Mouse (Mus musculus) testis, adult 2 months (tissue): ENCODE data around the gene Dhtkd1. TPM values are rescaled to one million over a fixed set of nuclear protein-coding genes. Genes with fewer than 3 reads are reported as not detected.

Source experiments
- H3K27ac ChIP-seq: fragments of 200-500 bp; 2 replicates; pipeline ENCODE4 v1.5.1; 2012; ENCODE audit warnings: low read depth, low read length; ENCODE audit not compliant: control insufficient read depth, insufficient read depth
- H3K27me3 ChIP-seq: fragments of 200-500 bp; 2 replicates; pipeline ENCODE4 v1.6.1; 2012; ENCODE audit warnings: mild to moderate bottlenecking, low read length, moderate library complexity; ENCODE audit not compliant: control insufficient read depth, insufficient read depth
- H3K36me3 ChIP-seq: fragments of 200-500 bp; 2 replicates; pipeline ENCODE4 v1.6.1; 2012; ENCODE audit warnings: mild to moderate bottlenecking, low read length; ENCODE audit not compliant: control insufficient read depth, insufficient read depth
- H3K4me1 ChIP-seq: fragments of 200-500 bp; 2 replicates; pipeline ENCODE4 v1.6.1; 2012; ENCODE audit warnings: low read length; ENCODE audit not compliant: control insufficient read depth, insufficient read depth
- H3K4me3 ChIP-seq: fragments of 200-500 bp; 2 replicates; pipeline ENCODE4 v1.5.1; 2012; ENCODE audit warnings: low read depth, mild to moderate bottlenecking, low read length, moderate library complexity, mixed read lengths; ENCODE audit not compliant: control insufficient read depth
- CTCF ChIP-seq: fragments of 200-500 bp; IDR thresholded peaks from 2 replicates; pipeline ENCODE4 v1.5.1; 2012; ENCODE audit warnings: low read depth, mild to moderate bottlenecking, inconsistent platforms, low read length, moderate library complexity; ENCODE audit not compliant: control insufficient read depth, insufficient read depth, insufficient replicate concordance
- POLR2A ChIP-seq: fragments of 200-500 bp; IDR thresholded peaks from 2 replicates; pipeline ENCODE4 v1.6.1; 2012; ENCODE audit warnings: low read depth, mild to moderate bottlenecking, inconsistent platforms, low read length, moderate library complexity; ENCODE audit not compliant: control insufficient read depth
- polyA plus RNA-seq: library from polyadenylated mRNA; depleted of rRNA; stranded (reverse); fragments of >200 nt; gene quantifications from 2 replicates; pipeline ENCODE4 v1.2.3, GENCODE M21; 2012

The Dhtkd1 gene
- polyA plus RNA-seq, 1 experiment = 2.6 TPM

GRCm38 (mm10) chr2:5931938-5932337, 10.7 kb downstream of the Dhtkd1 start:
- H3K27ac ChIP-seq = no peak overlapping the region
- H3K27me3 ChIP-seq = no peaks in the 10 kb centered on the region
- no peak overlapping the region for H3K4me3 ChIP-seq
- no peaks in the 10 kb centered on the region for H3K4me1 ChIP-seq
- TF ChIP-seq POLR2A (no peak), CTCF (no peak)
- H3K36me3 ChIP-seq = no peaks in the 10 kb centered on the region

- no peak for TF ChIP-seq POLR2A
- TF ChIP-seq CTCF = no peak
- Histone ChIP-seq H3K36me3 (no peaks in the 10 kb centered on the region), H3K4me1 (no peaks in the 10 kb centered on the region), H3K4me3 (no peak overlapping the region), H3K27me3 (no peaks in the 10 kb centered on the region), H3K27ac (no peak overlapping the region)
Observed at GRCm38 (mm10) chr2:5930291-5931054, 12.1 kb downstream of the Dhtkd1 start.

DNA sequence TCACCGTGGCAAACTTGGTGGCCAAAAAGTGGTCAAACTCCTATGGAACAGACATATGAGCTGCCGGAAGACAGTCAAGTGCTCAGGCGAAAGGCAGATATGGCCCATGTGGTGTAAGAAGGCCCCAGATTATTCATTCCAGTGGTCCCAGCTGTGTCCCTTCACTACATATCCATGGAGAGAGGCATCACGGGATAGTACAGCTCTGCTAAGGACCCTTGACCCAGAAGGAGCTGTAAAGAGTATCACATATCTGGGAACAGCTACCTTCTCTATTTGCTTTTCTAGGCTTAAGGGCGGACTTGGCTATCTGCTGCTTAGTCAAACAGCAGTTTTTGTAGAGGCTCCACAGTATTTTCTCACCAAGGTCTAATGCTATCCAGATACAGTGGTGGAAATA, 12.8 kb downstream of the Dhtkd1 start:
- Histone ChIP-seq H3K36me3 (no peaks in the 10 kb centered on the region), H3K4me3 (no peak overlapping the region), H3K27me3 (no peaks in the 10 kb centered on the region), H3K4me1 (no peaks in the 10 kb centered on the region), H3K27ac (no peak overlapping the region)
- no peak for TF ChIP-seq POLR2A
- no peak for TF ChIP-seq CTCF

GRCm38 (mm10) chr2:5927481-5927880, 15.1 kb downstream of the Dhtkd1 start:
- no peaks in the 10 kb centered on the region for H3K27me3 ChIP-seq

DNA sequence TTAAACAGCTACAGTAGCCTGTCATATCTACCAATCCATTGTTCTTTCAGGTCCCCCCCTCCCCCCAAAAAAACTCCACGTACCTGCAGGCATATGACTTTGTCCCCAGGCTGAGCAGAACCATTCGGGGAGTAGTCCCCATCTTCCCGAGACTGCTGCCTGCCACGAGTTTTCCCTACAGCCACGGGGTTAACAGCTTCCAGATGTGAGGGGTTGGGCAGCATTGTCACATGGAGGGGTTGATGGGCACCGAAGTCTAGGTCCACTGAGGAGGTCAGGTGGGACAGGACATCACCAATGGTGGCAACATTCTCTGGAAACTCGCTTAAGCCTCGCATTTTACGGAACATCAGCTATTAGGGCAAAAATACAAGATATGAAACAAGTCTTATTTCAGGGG, 18.8 kb downstream of the Dhtkd1 start:
- no peak overlapping the region for H3K4me3 ChIP-seq
- TF ChIP-seq CTCF (no peak), POLR2A (no peak)
- no peaks in the 10 kb centered on the region for H3K36me3 ChIP-seq
- H3K27ac ChIP-seq = no peak overlapping the region
- no peaks in the 10 kb centered on the region for H3K4me1 ChIP-seq
- H3K27me3 ChIP-seq = no peaks in the 10 kb centered on the region

More at GRCm38 (mm10) chr2:5927481-5927880, 15.1 kb downstream of the Dhtkd1 start:
- no peaks in the 10 kb centered on the region for H3K4me1 ChIP-seq
- H3K27ac ChIP-seq = no peak overlapping the region
- no peak for TF ChIP-seq CTCF
- TF ChIP-seq POLR2A = no peak
- H3K4me3 ChIP-seq = no peak overlapping the region
- H3K36me3 ChIP-seq = no peaks in the 10 kb centered on the region

- TF ChIP-seq POLR2A (no peak), CTCF (no peak)
- H3K27ac ChIP-seq = no peak overlapping the region
- no peaks in the 10 kb centered on the region for H3K4me1 ChIP-seq
Observed at GRCm38 (mm10) chr2:5922823-5923222, 19.8 kb downstream of the Dhtkd1 start.

GRCm38 (mm10) chr2:5911282-5911965, 31.2 kb downstream of the Dhtkd1 start:
- Histone ChIP-seq H3K27me3 (no peaks in the 10 kb centered on the region), H3K4me1 (no peaks in the 10 kb centered on the region), H3K27ac (no peak overlapping the region), H3K4me3 (no peak overlapping the region), H3K36me3 (no peaks in the 10 kb centered on the region)
- TF ChIP-seq POLR2A = no peak
- TF ChIP-seq CTCF = no peak

More at GRCm38 (mm10) chr2:5922823-5923222, 19.8 kb downstream of the Dhtkd1 start:
- H3K4me3 ChIP-seq = no peak overlapping the region
- H3K27me3 ChIP-seq = no peaks in the 10 kb centered on the region
- no peaks in the 10 kb centered on the region for H3K36me3 ChIP-seq

DNA sequence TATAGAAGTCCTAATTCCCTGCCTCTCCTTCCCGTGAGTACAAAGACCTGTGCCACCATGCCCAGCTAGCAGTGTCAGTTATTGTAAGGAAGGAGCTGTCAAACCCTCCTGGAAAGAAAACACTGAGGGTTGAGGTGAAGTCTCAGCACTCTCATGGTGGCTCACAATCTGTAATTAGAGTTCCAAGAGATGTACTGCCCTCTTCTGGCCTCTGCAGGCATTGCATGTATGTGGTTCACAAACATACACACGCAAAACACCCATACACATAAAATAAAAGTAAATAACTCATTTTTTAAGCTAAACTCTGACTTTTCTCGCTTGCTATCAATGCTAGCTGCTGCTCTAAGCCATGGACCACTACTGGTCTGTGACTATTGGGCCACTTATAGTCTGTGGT, 36.0 kb downstream of the Dhtkd1 start:
- Histone ChIP-seq H3K4me1 (no peaks in the 10 kb centered on the region), H3K36me3 (no peaks in the 10 kb centered on the region), H3K27ac (no peak overlapping the region), H3K27me3 (no peaks in the 10 kb centered on the region), H3K4me3 (no peak overlapping the region)
- TF ChIP-seq CTCF (no peak), POLR2A (no peak)
